Mouse (Mus musculus) CH12.LX (cell line): Measurements from ENCODE around the gene Slc23a2. TPM values are rescaled to one million over a fixed set of nuclear protein-coding genes. Genes with fewer than 3 reads are reported as not detected.
A peak's percentile ranks its signal among the peaks of the same experiment; 100 is the strongest.

ENCODE experiments used
- DNase-seq: peaks from one replicate; pipeline ENCODE4 v3.0.0-alpha.2; 2013; ENCODE audit errors: extremely low read depth
- H3K27ac ChIP-seq: 2 replicates; pipeline ENCODE4 v1.5.1; 2012; ENCODE audit warnings: low read depth, mild to moderate bottlenecking, control low read depth, moderate library complexity; ENCODE audit not compliant: insufficient read depth
- H3K27me3 ChIP-seq: replicated peaks from 2 replicates; pipeline ENCODE3; 2012; ENCODE audit warnings: inconsistent platforms
- H3K36me3 ChIP-seq, 2 experiments: replicated peaks in 1 of 2; 2 replicates each; pipeline versions ENCODE3 to v1.6.1; 2012; ENCODE audit warnings: inconsistent platforms in 1 of 2, low read length in 1 of 2, mild to moderate bottlenecking in 1 of 2, mixed read lengths in 1 of 2, moderate library complexity in 1 of 2; ENCODE audit not compliant: control insufficient read depth in 1 of 2, insufficient read depth in 1 of 2
- H3K4me1 ChIP-seq, 2 experiments: 2 replicates each; pipeline ENCODE4 v1.6.1; 2012; ENCODE audit warnings: inconsistent platforms in 1 of 2, moderate library complexity in 1 of 2; ENCODE audit not compliant: insufficient read depth in 2 of 2, control insufficient read depth in 1 of 2
- H3K4me2 ChIP-seq: 2 replicates; pipeline ENCODE4 v1.6.1; 2012; ENCODE audit warnings: low read depth, mild to moderate bottlenecking, control low read depth; ENCODE audit not compliant: poor library complexity, insufficient read depth, severe bottlenecking
- H3K4me3 ChIP-seq, 3 experiments: fragments of 150-350 bp in 1 of 3; sonication (generic) in 1 of 3; replicated peaks in 1 of 3; 2 replicates each; pipeline versions ENCODE3 to v1.5.1; 2011 to 2012; ENCODE audit warnings: low read depth in 2 of 3, low read length in 2 of 3, mild to moderate bottlenecking in 2 of 3, moderate library complexity in 2 of 3, control low read depth in 1 of 3, improper control_type of control experiment in 1 of 3, inconsistent platforms in 1 of 3, mixed read lengths in 1 of 3; ENCODE audit not compliant: poor library complexity in 1 of 3
- H3K79me2 ChIP-seq: replicated peaks from 2 replicates; pipeline ENCODE4 v1.6.1; 2012; ENCODE audit warnings: mild to moderate bottlenecking, moderate library complexity; ENCODE audit not compliant: control insufficient read depth, poor library complexity, insufficient read depth, severe bottlenecking; ENCODE audit errors: extremely low read depth
- H3K9ac ChIP-seq: 2 replicates; pipeline ENCODE4 v1.6.1; 2012; ENCODE audit warnings: low read depth, mild to moderate bottlenecking, control low read depth, moderate library complexity; ENCODE audit not compliant: insufficient read depth
- H3K9me3 ChIP-seq: replicated peaks from 2 replicates; pipeline ENCODE3; 2012; ENCODE audit warnings: low read length, inconsistent platforms, mixed read lengths
- CHD2 ChIP-seq: IDR thresholded peaks from 2 replicates; pipeline ENCODE4 v1.6.1; 2011; ENCODE audit warnings: low read length, improper control_type of control experiment
- CTCF ChIP-seq, 2 experiments: IDR thresholded peaks in 1 of 2; conservative IDR thresholded peaks in 1 of 2; 2 replicates each; pipeline ENCODE4 v1.5.1; 2011 to 2012; ENCODE audit warnings: low read depth in 2 of 2, low read length in 2 of 2, improper control_type of control experiment in 1 of 2, inconsistent platforms in 1 of 2, mild to moderate bottlenecking in 1 of 2, moderate library complexity in 1 of 2
- ELF1 ChIP-seq: IDR thresholded peaks from 2 replicates; pipeline ENCODE4 v1.6.1; 2014; ENCODE audit warnings: low read depth, mild to moderate bottlenecking, inconsistent platforms, low read length, improper control_type of control experiment
- EP300 ChIP-seq: IDR thresholded peaks from 2 replicates; pipeline ENCODE4 v1.6.1; 2011; ENCODE audit warnings: low read length, improper control_type of control experiment
- ETS1 ChIP-seq: conservative IDR thresholded peaks from 2 replicates; pipeline ENCODE4 v1.6.1; 2012; ENCODE audit warnings: low read depth, mild to moderate bottlenecking, inconsistent platforms, low read length, improper control_type of control experiment, moderate library complexity
- GABPA ChIP-seq: IDR thresholded peaks from 2 replicates; pipeline ENCODE4 v1.6.1; 2012; ENCODE audit warnings: low read depth, low read length, improper control_type of control experiment, inconsistent platforms; ENCODE audit not compliant: insufficient replicate concordance
- KAT2A ChIP-seq: IDR thresholded peaks from 2 replicates; pipeline ENCODE4 v1.6.1; 2012; ENCODE audit warnings: low read length, improper control_type of control experiment, inconsistent platforms; ENCODE audit not compliant: insufficient replicate concordance
- MAFK ChIP-seq: IDR thresholded peaks from 2 replicates; pipeline ENCODE4 v1.6.1; 2011; ENCODE audit warnings: low read length, improper control_type of control experiment; ENCODE audit not compliant: insufficient replicate concordance
- MEF2A ChIP-seq: IDR thresholded peaks from 2 replicates; pipeline ENCODE4 v1.6.1; 2014; ENCODE audit warnings: low read depth, mild to moderate bottlenecking, inconsistent platforms, low read length, improper control_type of control experiment, borderline replicate concordance
- PAX5 ChIP-seq: IDR thresholded peaks from 2 replicates; pipeline ENCODE4 v1.6.1; 2012; ENCODE audit warnings: low read length, inconsistent platforms, mixed read lengths
- RAD21 ChIP-seq: IDR thresholded peaks from 2 replicates; pipeline ENCODE4 v1.6.1; 2011; ENCODE audit warnings: low read depth, mild to moderate bottlenecking, low read length, improper control_type of control experiment, moderate library complexity
- SMC3 ChIP-seq: IDR thresholded peaks from 2 replicates; pipeline ENCODE4 v1.6.1; 2011; ENCODE audit warnings: low read depth, low read length, improper control_type of control experiment
- TBP ChIP-seq: conservative IDR thresholded peaks from 2 replicates; pipeline ENCODE4 v1.6.1; 2011; ENCODE audit warnings: low read depth, low read length, improper control_type of control experiment
- TCF12 ChIP-seq: IDR thresholded peaks from 2 replicates; pipeline ENCODE4 v1.6.1; 2014; ENCODE audit warnings: low read depth, mild to moderate bottlenecking, inconsistent platforms, low read length, improper control_type of control experiment
- UBTF ChIP-seq: IDR thresholded peaks from 2 replicates; pipeline ENCODE4 v1.6.1; 2012; ENCODE audit warnings: low read depth, mild to moderate bottlenecking, inconsistent platforms, low read length, improper control_type of control experiment, moderate library complexity
- USF1 ChIP-seq: IDR thresholded peaks from 2 replicates; pipeline ENCODE4 v1.6.1; 2014; ENCODE audit warnings: low read depth, mild to moderate bottlenecking, inconsistent platforms, low read length, improper control_type of control experiment
- USF2 ChIP-seq: conservative IDR thresholded peaks from 2 replicates; pipeline ENCODE4 v1.6.1; 2011; ENCODE audit warnings: low read depth, low read length, improper control_type of control experiment
- dilution Hi-C: fragments of 300-500 bp; cut with MboI; formaldehyde crosslinking; loops from 2 replicates; pipeline ENCODE4 v1.14.3; 2020; ENCODE audit warnings: low sequenced_read_pairs; ENCODE audit not compliant: extremely low pct_unique_long_range_greater_than_20kb, extremely low pct_ligation_motif_present
- in situ Hi-C: fragments of 300-500 bp; cut with MboI; formaldehyde crosslinking; loops from 3 replicates; pipeline ENCODE4 v1.14.3; 2019; ENCODE audit warnings: low sequenced_read_pairs, low pct_ligation_motif_present, low pct_unique_long_range_greater_than_20kb, mixed read lengths
- polyA plus RNA-seq: library from polyadenylated mRNA; unstranded; fragments of >175 nt; gene quantifications from 2 replicates; pipeline ENCODE4 v1.2.1, GENCODE M21; 2012; ENCODE audit warnings: low read depth; ENCODE audit not compliant: insufficient read length
- total RNA-seq, 2 experiments: library from RNA; depleted of rRNA; stranded (reverse); fragments of 300-350 nt in 1 of 2; fragments of >200 nt in 1 of 2; gene quantifications; 2 replicates each; pipeline ENCODE4 v1.2.3; 2012 to 2014

Gene Slc23a2
- total and polyA plus RNA-seq, 3 experiments = 10.6 to 21.7 (median 13.4) TPM

DNA sequence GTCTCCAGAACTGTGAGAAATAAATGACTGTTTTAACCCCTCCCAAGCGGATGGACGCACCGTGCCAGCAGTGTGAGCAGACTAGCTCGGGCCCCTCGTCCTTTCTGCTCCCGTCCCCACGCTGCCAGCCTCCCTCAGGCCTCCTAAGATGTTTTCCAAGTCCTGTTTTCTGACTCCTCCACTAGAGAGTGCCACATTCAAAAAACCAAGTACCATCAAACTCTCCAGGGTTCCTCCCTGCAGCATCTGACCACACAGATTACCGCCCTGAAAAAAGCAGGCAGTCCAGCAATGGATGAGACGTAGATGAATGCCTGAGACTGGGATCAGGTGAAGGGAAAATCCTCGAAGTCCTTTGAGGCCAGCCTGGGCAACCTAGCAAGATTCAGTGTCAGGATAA lies 4.4 kb downstream of the Slc23a2 start:
- dilution Hi-C loops (no loop called here), in situ Hi-C loops (loop anchor here (25.0 kb wide), 1 partner anchor 347 kb away; no protein-coding TSS in a partner anchor)
- Histone ChIP-seq H3K4me1 (peaks cover 2 to 26% of the 10 kb centered on the region in 2 experiments; a peak in 2 of 4 replicates), H3K9me3 (no peaks in the 10 kb centered on the region), H3K4me2 (no peak overlapping the region), H3K4me3 (no peak overlapping the region), H3K27ac (no peak overlapping the region), H3K9ac (no peak overlapping the region), H3K27me3 (no peaks in the 10 kb centered on the region), H3K79me2 (peaks cover 10% of the 10 kb centered on the region; the same call in 1 of the 2 replicates), H3K36me3 (peaks cover 0 to 30% of the 10 kb centered on the region in 2 experiments)
- DNase-seq = no peak
- no peak for TF ChIP-seq USF2
- TF ChIP-seq GABPA = no peak
- no peak for TF ChIP-seq KAT2A
- no peak for TF ChIP-seq ETS1
- no peak for TF ChIP-seq MAFK
- no peak for TF ChIP-seq TBP
- peak; percentile 7 for TF ChIP-seq RAD21
- no peak for TF ChIP-seq CHD2
- TF ChIP-seq CTCF (conservative IDR thresholded peaks at IDR 0.05 in 1 of 2, IDR thresholded peaks at IDR 0.05 in 1 of 2; ENCODE audit: low read depth in 2 of 2, low read length in 2 of 2) = peak in 1 of 2 experiments; percentile 26; a peak in 1 of 4 replicates
- no peak for TF ChIP-seq USF1
- no peak for TF ChIP-seq ELF1
- no peak for TF ChIP-seq TCF12

DNA sequence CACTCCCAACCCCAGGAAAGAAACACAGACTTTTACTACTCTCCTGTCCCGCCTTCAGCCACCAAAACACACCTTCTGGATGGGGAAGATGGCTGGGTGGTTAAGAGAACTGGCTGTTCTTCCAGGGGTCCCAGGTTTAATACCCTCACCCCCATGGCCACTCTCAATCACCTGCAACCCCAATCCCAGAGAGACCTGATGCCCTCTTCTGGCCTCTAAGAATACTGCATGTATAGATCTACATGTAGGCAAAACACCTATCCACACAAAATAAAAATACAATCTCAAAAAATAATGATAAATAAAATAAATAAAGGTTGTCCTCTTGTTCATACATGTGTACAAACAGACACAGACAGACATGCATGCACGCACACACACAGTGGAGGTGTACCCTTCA lies 5.8 kb downstream of the Slc23a2 start:
- dilution Hi-C loops (no loop called here), in situ Hi-C loops (loop anchor here (5.0 to 25.0 kb wide), 3 partner anchors 106 to 348 kb away; partner anchors contain the start of gene Tmem230)
- TF ChIP-seq GABPA = no peak
- peak; percentile 38 to 57; a peak in 3 of 4 replicates for TF ChIP-seq CTCF (conservative IDR thresholded peaks at IDR 0.05 in 1 of 2, IDR thresholded peaks at IDR 0.05 in 1 of 2; ENCODE audit: low read depth in 2 of 2, low read length in 2 of 2)
- peak; percentile 31 for TF ChIP-seq RAD21
- no peak for TF ChIP-seq MEF2A
- peak; percentile 40; the same call in 1 of the 2 replicates for TF ChIP-seq SMC3
- TF ChIP-seq PAX5 = no peak
- TF ChIP-seq EP300 = no peak
- no peak for TF ChIP-seq UBTF
- TF ChIP-seq, all 38 proteins: peak for 3

More for the DNA sequence above, 5.8 kb downstream of the Slc23a2 start:
- no peaks in the 10 kb centered on the region for H3K27me3 ChIP-seq
- no peak overlapping the region for H3K9ac ChIP-seq
- no peak overlapping the region for H3K27ac ChIP-seq
- H3K9me3 ChIP-seq = no peaks in the 10 kb centered on the region
- H3K36me3 ChIP-seq = peaks cover 0 to 32% of the 10 kb centered on the region in 2 experiments
- peaks cover 13% of the 10 kb centered on the region; the same call in 1 of the 2 replicates for H3K79me2 ChIP-seq
- DNase-seq = no peak
- peaks cover 2 to 23% of the 10 kb centered on the region in 2 experiments; a peak in 2 of 4 replicates for H3K4me1 ChIP-seq
- no peak overlapping the region for H3K4me2 ChIP-seq
- no peak overlapping the region for H3K4me3 ChIP-seq
